Mouse (Mus musculus) kidney, embryonic 16.5 days (tissue): Measurements from ENCODE around the gene St8sia2. TPM values are rescaled to one million over a fixed set of nuclear protein-coding genes. Genes with fewer than 3 reads are reported as not detected.

Source experiments
- ATAC-seq: fragments of 200-750 bp; cut with Nextera tagmentation; 2 replicates; pipeline ENCODE4 v1.8.0; 2017; ENCODE audit warnings: moderate TSS enrichment; ENCODE audit not compliant: low FRiP score, low TSS enrichment
- H3K27ac ChIP-seq: fragments of 300-500 bp; sonication (generic); 2 replicates; pipeline ENCODE4 v1.5.1; 2014; ENCODE audit warnings: low read length
- H3K27me3 ChIP-seq: fragments of 300-500 bp; sonication (generic); 2 replicates; pipeline ENCODE4 v1.6.1; 2014; ENCODE audit warnings: low read length, control low read depth, mixed read lengths; ENCODE audit not compliant: insufficient read depth
- H3K36me3 ChIP-seq: fragments of 300-500 bp; sonication (generic); 2 replicates; pipeline ENCODE4 v1.6.1; 2014; ENCODE audit warnings: low read length, control low read depth, mixed read lengths; ENCODE audit not compliant: insufficient read depth
- H3K4me1 ChIP-seq: fragments of 300-500 bp; sonication (generic); 2 replicates; pipeline ENCODE4 v1.6.1; 2014; ENCODE audit warnings: low read length, control low read depth, mixed read lengths; ENCODE audit not compliant: insufficient read depth
- H3K4me2 ChIP-seq: fragments of 300-500 bp; sonication (generic); replicated peaks from 2 replicates; pipeline ENCODE4 v1.6.1; 2014; ENCODE audit warnings: low read depth, low read length
- H3K4me3 ChIP-seq: fragments of 300-500 bp; sonication (generic); 2 replicates; pipeline ENCODE4 v1.5.1; 2014; ENCODE audit warnings: mild to moderate bottlenecking, low read length
- H3K9ac ChIP-seq: fragments of 300-500 bp; sonication (generic); replicated peaks from 2 replicates; pipeline ENCODE4 v1.6.1; 2014; ENCODE audit warnings: low read length
- H3K9me3 ChIP-seq: fragments of 300-500 bp; sonication (generic); 2 replicates; pipeline ENCODE4 v1.6.1; 2016; ENCODE audit warnings: low read length, control low read depth
- WGBS: fragments of 180-500 bp; shearing (Covaris S2); extraction: QIAGEN DNeasy Blood & Tissue Kit; methylation state at CpG from one replicate; pipeline ENCODE4 v1.1.7; 2014; 5-methylcytosine and 5-hydroxymethylcytosine counted together
- polyA plus RNA-seq: library from polyadenylated mRNA; unstranded; fragments of >200 nt; fragmentation: Nextera tagmentation; extraction: Ambion mirVana; gene quantifications from 2 replicates; pipeline ENCODE4 v1.2.1, GENCODE M21; 2015

St8sia2 gene
- polyA plus RNA-seq, 1 experiment from 2014 or later: 9.2 TPM

- Histone ChIP-seq H3K4me1 (no peaks in the 10 kb centered on the region), H3K4me2 (no peak overlapping the region), H3K9me3 (no peaks in the 10 kb centered on the region), H3K27ac (no peak overlapping the region), H3K9ac (no peak overlapping the region), H3K36me3 (no peaks in the 10 kb centered on the region), H3K4me3 (no peak overlapping the region), H3K27me3 (no peaks in the 10 kb centered on the region)
- ATAC-seq: no peak
- WGBS: 80% methylated on average over 9 of the region's 9 CpGs
Observed at GRCm38 (mm10) chr7:73890891-73891610, 122.4 kb downstream of the St8sia2 start.

GRCm38 (mm10) chr7:73890466-73890865 lies 123.0 kb downstream of the St8sia2 start:
- H3K4me3 ChIP-seq: no peak overlapping the region
- H3K9me3 ChIP-seq: no peaks in the 10 kb centered on the region
- no peaks in the 10 kb centered on the region for H3K4me1 ChIP-seq
- no peak overlapping the region for H3K27ac ChIP-seq
- WGBS: 94% methylated on average over 5 of the region's 5 CpGs
- no peaks in the 10 kb centered on the region for H3K27me3 ChIP-seq
- no peak overlapping the region for H3K4me2 ChIP-seq
- H3K36me3 ChIP-seq: no peaks in the 10 kb centered on the region
- no peak for ATAC-seq
- no peak overlapping the region for H3K9ac ChIP-seq
